Mouse (Mus musculus) kidney, adult 2 months (tissue): ENCODE measurements around the gene Tank.

Experiments
- CTCF ChIP-seq: fragments of 200-500 bp; conservative IDR thresholded peaks from 2 replicates; pipeline ENCODE4 v1.5.1; 2011; ENCODE audit warnings: low read depth, mild to moderate bottlenecking, control low read depth, low read length, moderate library complexity, mixed read lengths; ENCODE audit not compliant: insufficient read depth, insufficient read length
- POLR2A ChIP-seq: fragments of 200-500 bp; IDR thresholded peaks from one replicate; pipeline ENCODE4 v1.6.1; 2011; ENCODE audit warnings: low read depth, low read length, control low read depth

DNA sequence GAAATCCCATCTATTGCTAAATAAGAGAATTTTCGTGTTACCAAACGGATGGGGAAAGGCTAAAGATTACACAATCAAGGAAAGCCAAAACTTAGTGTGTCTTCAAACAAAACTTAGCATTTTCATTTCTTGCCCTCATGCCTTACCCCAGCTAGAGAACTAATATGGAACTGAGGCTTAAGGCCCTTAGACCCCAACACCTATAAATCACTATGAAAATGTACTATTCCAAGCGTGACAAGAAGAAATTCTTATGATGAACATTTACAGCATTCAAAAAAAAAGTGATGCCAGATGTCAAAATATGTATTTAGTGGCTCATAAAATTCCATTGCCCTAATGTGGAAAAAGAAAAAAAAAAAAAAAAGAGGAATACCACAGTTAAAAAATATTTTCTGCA, 32.7 kb upstream of the Tank start:
- no peak for TF ChIP-seq CTCF
- no peak for TF ChIP-seq POLR2A
